Mouse (Mus musculus) bone marrow macrophage, adult 2 months (primary cell): ENCODE measurements around the gene Trappc3l. TPM values are rescaled to one million over a fixed set of nuclear protein-coding genes. Genes with fewer than 3 reads are reported as not detected.

Experiments used
- H3K27ac ChIP-seq: 2 replicates; pipeline ENCODE4 v1.5.1; 2012; ENCODE audit warnings: low read depth, low read length; ENCODE audit not compliant: insufficient read depth
- H3K4me1 ChIP-seq: 2 replicates; pipeline ENCODE4 v1.6.1; 2012; ENCODE audit warnings: low read length; ENCODE audit not compliant: control insufficient read depth, insufficient read depth
- H3K4me3 ChIP-seq: 2 replicates; pipeline ENCODE4 v1.5.1; 2012; ENCODE audit warnings: mild to moderate bottlenecking, low read length, moderate library complexity; ENCODE audit not compliant: insufficient read depth
- CTCF ChIP-seq: IDR thresholded peaks from 2 replicates; pipeline ENCODE4 v1.5.1; 2012; ENCODE audit warnings: low read depth, mild to moderate bottlenecking, low read length, moderate library complexity
- POLR2A ChIP-seq: IDR thresholded peaks from 2 replicates; pipeline ENCODE4 v1.6.1; 2012; ENCODE audit warnings: mild to moderate bottlenecking, low read depth, low read length, borderline replicate concordance
- polyA plus RNA-seq: library from polyadenylated mRNA; stranded (reverse); fragments of >200 nt; gene quantifications from 2 replicates; pipeline ENCODE4 v1.2.4, GENCODE M21; 2012; ENCODE audit not compliant: missing spikeins, insufficient read depth, insufficient read length

The Trappc3l gene
- polyA plus RNA-seq, 1 experiment: not detected

- Histone ChIP-seq H3K27ac (no peak overlapping the region), H3K4me3 (no peak overlapping the region), H3K4me1 (0 out of 2 replicates have a peak, but pooled peaks cover under 1% of the 10 kb centered on the region)
- TF ChIP-seq POLR2A (no peak), CTCF (no peak)
Observed at GRCm38 (mm10) chr10:34053987-34054386, 16.6 kb downstream of the Trappc3l start.

- TF ChIP-seq POLR2A (no peak), CTCF (no peak)
- Histone ChIP-seq H3K4me3 (no peak overlapping the region), H3K4me1 (0 out of 2 replicates have a peak, but pooled peaks cover 5% of the 10 kb centered on the region), H3K27ac (no peak overlapping the region)
Observed at GRCm38 (mm10) chr10:34066591-34066990, 29.2 kb downstream of the Trappc3l start.

GRCm38 (mm10) chr10:34069606-34070005 lies 32.2 kb downstream of the Trappc3l start:
- 0 out of 2 replicates have a peak, but pooled peaks cover 2% of the 10 kb centered on the region for H3K4me1 ChIP-seq
- no peak overlapping the region for H3K27ac ChIP-seq
- H3K4me3 ChIP-seq: no peak overlapping the region
- TF ChIP-seq POLR2A (no peak), CTCF (no peak)

GRCm38 (mm10) chr10:34070999-34071492 lies 33.6 kb downstream of the Trappc3l start:
- Histone ChIP-seq H3K27ac (no peak overlapping the region), H3K4me3 (no peak overlapping the region), H3K4me1 (0 out of 2 replicates have a peak, but pooled peaks cover 2% of the 10 kb centered on the region)
- TF ChIP-seq CTCF (no peak), POLR2A (no peak)

- Histone ChIP-seq H3K4me1 (0 out of 2 replicates have a peak, but pooled peaks cover 2% of the 10 kb centered on the region), H3K27ac (no peak overlapping the region), H3K4me3 (no peak overlapping the region)
- TF ChIP-seq CTCF (no peak), POLR2A (no peak)
Observed at GRCm38 (mm10) chr10:34071650-34072049, 34.3 kb downstream of the Trappc3l start.

GRCm38 (mm10) chr10:34074522-34075200 lies 37.3 kb downstream of the Trappc3l start:
- H3K4me1 ChIP-seq: 0 out of 2 replicates have a peak, but pooled peaks cover 2% of the 10 kb centered on the region
- H3K27ac ChIP-seq: no peak overlapping the region
- no peak for TF ChIP-seq POLR2A
- no peak for TF ChIP-seq CTCF
- no peak overlapping the region for H3K4me3 ChIP-seq

DNA sequence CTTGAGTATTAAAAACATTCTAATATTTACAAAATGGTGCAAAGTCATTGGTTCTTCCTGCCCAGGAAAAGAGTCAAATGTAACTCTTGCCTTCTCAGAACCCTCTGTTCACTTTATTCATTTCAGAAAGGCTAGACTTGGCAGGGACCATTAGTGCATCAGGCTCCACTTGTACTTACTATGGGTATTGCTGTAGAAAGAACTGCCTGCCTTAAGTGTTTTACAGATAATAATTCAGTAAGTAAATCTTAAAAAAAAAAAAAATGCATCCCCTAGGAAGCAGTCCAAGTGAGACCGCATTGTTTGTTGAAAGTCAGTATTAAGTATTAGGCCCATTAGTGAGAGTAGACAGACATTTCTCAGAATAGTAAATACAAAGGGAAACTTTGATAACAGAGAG lies 49.1 kb downstream of the Trappc3l start:
- H3K4me3 ChIP-seq: no peak overlapping the region
- no peak for TF ChIP-seq CTCF
- TF ChIP-seq POLR2A: no peak
- H3K4me1 ChIP-seq: peaks cover 4% of the 10 kb centered on the region
- no peak overlapping the region for H3K27ac ChIP-seq

DNA sequence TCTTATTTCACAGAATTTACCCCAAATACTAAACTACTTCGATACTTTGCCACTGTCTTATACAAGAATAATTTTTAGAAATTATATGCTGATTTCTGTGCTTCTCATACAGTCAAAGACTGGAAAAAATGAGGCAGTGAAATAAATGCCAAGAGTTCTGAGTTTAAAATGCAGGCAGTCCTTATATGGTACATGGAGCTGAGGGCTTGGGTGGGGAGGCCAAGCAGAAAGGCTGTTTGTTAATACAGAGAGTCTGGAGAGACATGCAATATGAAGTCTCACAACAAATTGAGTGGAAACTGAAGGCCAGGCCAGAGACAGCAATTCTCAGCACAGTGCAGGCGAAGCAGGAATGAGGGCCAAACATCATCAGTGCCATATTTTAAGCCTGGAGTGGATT lies 51.1 kb downstream of the Trappc3l start:
- Histone ChIP-seq H3K4me1 (peaks cover 4% of the 10 kb centered on the region), H3K27ac (no peak overlapping the region), H3K4me3 (no peak overlapping the region)
- no peak for TF ChIP-seq POLR2A
- TF ChIP-seq CTCF: no peak

- peaks cover 4% of the 10 kb centered on the region for H3K4me1 ChIP-seq
- H3K27ac ChIP-seq: no peak overlapping the region
- no peak for TF ChIP-seq POLR2A
- TF ChIP-seq CTCF: no peak
- H3K4me3 ChIP-seq: no peak overlapping the region
Observed at GRCm38 (mm10) chr10:34089517-34089916, 52.1 kb downstream of the Trappc3l start.

DNA sequence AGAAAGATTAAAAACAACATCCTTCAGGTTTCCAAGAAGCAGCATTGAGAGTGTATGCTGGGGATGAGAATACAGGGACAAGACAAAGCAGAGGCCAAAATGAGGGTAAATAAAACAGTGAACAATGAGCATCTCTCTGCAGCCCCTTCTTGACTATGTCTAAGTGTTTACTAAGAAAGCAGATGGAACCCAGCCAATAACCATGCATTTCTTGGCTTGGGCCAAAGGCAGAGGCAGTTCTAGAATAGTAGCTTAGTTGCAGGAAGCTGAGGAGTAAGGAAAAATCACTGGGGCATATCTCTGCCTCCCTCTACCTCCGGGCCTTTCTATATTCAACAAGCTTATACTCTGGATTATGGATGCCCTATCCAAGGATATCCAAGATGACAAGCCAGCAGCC lies 53.1 kb downstream of the Trappc3l start:
- no peak overlapping the region for H3K4me3 ChIP-seq
- TF ChIP-seq CTCF (no peak), POLR2A (no peak)
- no peak overlapping the region for H3K27ac ChIP-seq
- H3K4me1 ChIP-seq: peaks cover 4% of the 10 kb centered on the region
